Mouse (Mus musculus) forebrain, embryonic 14.5 days (tissue): ENCODE measurements around the gene Thsd7a. TPM values are rescaled to one million over a fixed set of nuclear protein-coding genes. Genes with fewer than 3 reads are reported as not detected.

Experiments
- ATAC-seq: fragments of 200-750 bp; cut with Nextera tagmentation; 2 replicates; pipeline ENCODE4 v1.8.0; 2017; ENCODE audit warnings: mild to moderate bottlenecking, moderate library complexity
- DNase-seq: peaks from one replicate; pipeline ENCODE4 v3.0.0-alpha.2; 2015; ENCODE audit warnings: low spot score
- H3K27ac ChIP-seq: fragments of 300-500 bp; sonication (generic); 2 replicates; pipeline ENCODE4 v1.5.1; 2014; ENCODE audit warnings: low read depth, mild to moderate bottlenecking, control low read depth, low read length, moderate library complexity
- H3K27me3 ChIP-seq: fragments of 300-500 bp; sonication (generic); replicated peaks from 2 replicates; pipeline ENCODE4 v1.6.1; 2014; ENCODE audit warnings: low read length, control low read depth, mixed read lengths; ENCODE audit not compliant: control insufficient read depth, insufficient read depth
- H3K36me3 ChIP-seq: fragments of 300-500 bp; sonication (generic); 2 replicates; pipeline ENCODE4 v1.6.1; 2014; ENCODE audit warnings: low read length, control low read depth; ENCODE audit not compliant: control insufficient read depth, insufficient read depth
- H3K4me1 ChIP-seq: fragments of 300-500 bp; sonication (generic); 2 replicates; pipeline ENCODE4 v1.6.1; 2014; ENCODE audit warnings: antibody characterized with exemption, low read length, control low read depth; ENCODE audit not compliant: control insufficient read depth, insufficient read depth
- H3K4me2 ChIP-seq: fragments of 300-500 bp; sonication (generic); 2 replicates; pipeline ENCODE4 v1.6.1; 2014; ENCODE audit warnings: mild to moderate bottlenecking, control low read depth, low read length
- H3K4me3 ChIP-seq: fragments of 300-500 bp; sonication (generic); 2 replicates; pipeline ENCODE4 v1.5.1; 2014; ENCODE audit warnings: low read depth, low read length, control low read depth
- H3K9ac ChIP-seq: fragments of 300-500 bp; sonication (generic); 2 replicates; pipeline ENCODE4 v1.6.1; 2014; ENCODE audit warnings: mild to moderate bottlenecking, low read length, control low read depth, moderate library complexity
- H3K9me3 ChIP-seq: fragments of 300-500 bp; sonication (generic); replicated peaks from 2 replicates; pipeline ENCODE4 v1.6.1; 2016; ENCODE audit warnings: low read length, control low read depth, mixed read lengths; ENCODE audit not compliant: control insufficient read depth
- WGBS: fragments of 180-500 bp; shearing (Covaris S2); extraction: QIAGEN DNeasy Blood & Tissue Kit; methylation state at CpG from one replicate; pipeline ENCODE4 v1.1.7; 2014; 5-methylcytosine and 5-hydroxymethylcytosine counted together
- polyA plus RNA-seq: library from polyadenylated mRNA; unstranded; fragments of >200 nt; fragmentation: Nextera tagmentation; extraction: Ambion mirVana; gene quantifications from 2 replicates; pipeline ENCODE4 v1.2.1, GENCODE M21; 2014

The Thsd7a gene
- polyA plus RNA-seq, 1 experiment from 2014 or later, result 8.0 TPM

GRCm38 (mm10) chr6:12416976-12417375 lies 332.2 kb downstream of the Thsd7a start:
- 51% methylated on average over 4 of the region's 4 CpGs for WGBS
- Histone ChIP-seq H3K36me3 (no peaks in the 10 kb centered on the region), H3K9ac (no peak overlapping the region), H3K27me3 (no peaks in the 10 kb centered on the region), H3K4me3 (no peak overlapping the region), H3K4me1 (no peaks in the 10 kb centered on the region), H3K4me2 (no peak overlapping the region), H3K27ac (no peak overlapping the region), H3K9me3 (no peaks in the 10 kb centered on the region)
- DNase-seq (no peak), ATAC-seq (no peak)

DNA sequence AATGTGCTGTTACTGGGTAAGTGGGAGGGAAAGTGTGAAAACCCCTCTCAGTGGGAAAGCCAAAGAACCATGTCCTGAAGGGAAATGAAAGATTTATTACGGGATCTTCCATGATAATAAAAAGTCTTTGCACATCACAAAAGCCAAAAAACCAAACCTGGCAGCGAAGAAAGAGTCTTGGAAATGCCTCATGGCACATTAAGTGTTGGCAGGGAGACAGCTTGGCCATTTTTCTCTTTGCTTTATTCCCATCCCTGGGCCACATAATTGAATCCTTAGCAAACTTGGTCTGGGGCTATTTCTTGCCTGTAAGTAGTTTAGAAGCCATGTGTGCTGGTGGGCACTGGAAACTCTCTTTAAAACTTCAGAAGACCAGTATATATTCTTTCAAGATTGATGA lies 344.8 kb downstream of the Thsd7a start:
- DNase-seq, result peak; percentile 26
- WGBS, result 63% methylated on average over 2 of the region's 2 CpGs
- no peak for ATAC-seq

GRCm38 (mm10) chr6:12402996-12403395 lies 346.2 kb downstream of the Thsd7a start:
- H3K9me3 ChIP-seq, result no peaks in the 10 kb centered on the region
- H3K4me1 ChIP-seq, result no peaks in the 10 kb centered on the region
- no peak for DNase-seq
- no peaks in the 10 kb centered on the region for H3K36me3 ChIP-seq
- H3K4me3 ChIP-seq, result no peak overlapping the region
- 95% methylated on average over 1 of the region's 1 CpGs for WGBS
- no peak overlapping the region for H3K9ac ChIP-seq
- no peak for ATAC-seq
- no peak overlapping the region for H3K27ac ChIP-seq
- no peaks in the 10 kb centered on the region for H3K27me3 ChIP-seq
- H3K4me2 ChIP-seq, result no peak overlapping the region

More for the DNA sequence above, 344.8 kb downstream of the Thsd7a start:
- Histone ChIP-seq H3K4me3 (no peak overlapping the region), H3K4me1 (no peaks in the 10 kb centered on the region), H3K9ac (no peak overlapping the region), H3K9me3 (no peaks in the 10 kb centered on the region), H3K27ac (no peak overlapping the region), H3K4me2 (no peak overlapping the region), H3K36me3 (no peaks in the 10 kb centered on the region), H3K27me3 (no peaks in the 10 kb centered on the region)

- H3K9ac ChIP-seq, result no peak overlapping the region
- no peak overlapping the region for H3K4me3 ChIP-seq
These were observed 351.3 kb downstream of the Thsd7a start for GRCm38 (mm10) chr6:12397776-12398522.

DNA sequence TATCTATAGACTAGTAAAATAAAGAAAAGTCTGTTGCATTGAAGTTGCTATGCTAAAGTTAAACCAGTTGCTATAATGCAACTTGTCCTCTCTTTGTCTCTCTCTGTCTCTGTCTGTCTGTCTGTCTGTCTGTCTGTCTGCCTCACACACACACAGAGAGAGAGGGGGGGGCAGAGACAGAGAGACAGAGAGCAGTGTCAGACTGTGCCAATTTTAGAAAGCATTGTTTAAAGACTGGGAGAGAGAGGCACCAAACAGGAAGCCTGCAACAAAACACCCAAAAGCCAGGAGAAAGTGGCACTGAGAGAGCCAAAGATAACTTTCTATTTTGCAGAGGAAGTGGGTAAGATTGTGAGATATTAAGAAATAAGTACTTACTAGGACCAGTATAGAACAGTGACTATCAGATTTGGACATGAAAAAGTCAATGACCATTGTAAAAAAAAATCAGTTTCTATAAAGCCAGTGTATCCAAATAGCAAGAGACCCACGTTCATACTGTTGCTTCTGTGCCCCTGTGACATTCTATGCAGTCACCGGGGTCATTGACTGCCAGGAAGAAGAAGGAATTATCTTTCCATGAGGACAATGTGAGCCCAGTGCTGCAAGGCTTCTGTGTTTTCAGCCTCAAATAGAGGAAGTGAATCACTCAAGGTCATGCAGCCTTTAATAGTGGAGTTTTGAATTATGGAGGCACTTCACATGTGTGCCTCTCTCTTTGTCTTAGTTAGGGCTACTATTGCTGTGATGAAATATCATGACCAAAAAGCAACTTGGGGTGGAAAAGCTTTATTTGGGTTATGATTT lies 355.4 kb downstream of the Thsd7a start:
- no peaks in the 10 kb centered on the region for H3K4me1 ChIP-seq
- no peak overlapping the region for H3K27ac ChIP-seq
- ATAC-seq, result no peak
- no peak overlapping the region for H3K4me2 ChIP-seq
- H3K36me3 ChIP-seq, result no peaks in the 10 kb centered on the region
- H3K27me3 ChIP-seq, result no peaks in the 10 kb centered on the region
- no peak for DNase-seq
- WGBS, result 71% methylated on average over 2 of the region's 2 CpGs
- no peak overlapping the region for H3K9ac ChIP-seq
- H3K4me3 ChIP-seq, result no peak overlapping the region
- H3K9me3 ChIP-seq, result no peaks in the 10 kb centered on the region

More at GRCm38 (mm10) chr6:12397776-12398522, 351.3 kb downstream of the Thsd7a start:
- Histone ChIP-seq H3K36me3 (no peaks in the 10 kb centered on the region), H3K27me3 (no peaks in the 10 kb centered on the region), H3K4me1 (no peaks in the 10 kb centered on the region), H3K27ac (no peak overlapping the region), H3K9me3 (no peaks in the 10 kb centered on the region), H3K4me2 (no peak overlapping the region)
- WGBS, result 90% methylated on average over 8 of the region's 8 CpGs
- ATAC-seq, result no peak
- no peak for DNase-seq

- no peaks in the 10 kb centered on the region for H3K36me3 ChIP-seq
- no peaks in the 10 kb centered on the region for H3K9me3 ChIP-seq
- H3K4me3 ChIP-seq, result no peak overlapping the region
- H3K27ac ChIP-seq, result no peak overlapping the region
- H3K9ac ChIP-seq, result no peak overlapping the region
- H3K27me3 ChIP-seq, result no peaks in the 10 kb centered on the region
- H3K4me2 ChIP-seq, result no peak overlapping the region
- 73% methylated on average over 1 of the region's 1 CpGs for WGBS
- no peak for ATAC-seq
- no peaks in the 10 kb centered on the region for H3K4me1 ChIP-seq
- DNase-seq, result peak; percentile 52
These were observed 362.5 kb downstream of the Thsd7a start for GRCm38 (mm10) chr6:12386731-12387130.

GRCm38 (mm10) chr6:12385591-12385990 lies 363.6 kb downstream of the Thsd7a start:
- no peaks in the 10 kb centered on the region for H3K27me3 ChIP-seq
- 88% methylated on average over 3 of the region's 3 CpGs for WGBS
- H3K27ac ChIP-seq, result no peak overlapping the region
- H3K9me3 ChIP-seq, result no peaks in the 10 kb centered on the region
- ATAC-seq, result no peak
- H3K4me3 ChIP-seq, result no peak overlapping the region
- DNase-seq, result peak; percentile 19
- no peak overlapping the region for H3K4me2 ChIP-seq
- H3K36me3 ChIP-seq, result no peaks in the 10 kb centered on the region
- H3K9ac ChIP-seq, result no peak overlapping the region
- 0 out of 2 replicates have a peak, but pooled peaks cover 2% of the 10 kb centered on the region for H3K4me1 ChIP-seq

GRCm38 (mm10) chr6:12381136-12381778 lies 368.0 kb downstream of the Thsd7a start:
- WGBS, result 36% methylated on average over 6 of the region's 6 CpGs
- H3K36me3 ChIP-seq, result no peaks in the 10 kb centered on the region
- H3K9ac ChIP-seq, result no peak overlapping the region
- H3K4me1 ChIP-seq, result 0 out of 2 replicates have a peak, but pooled peaks cover 2% of the 10 kb centered on the region
- DNase-seq (peak; percentile 89), ATAC-seq (peak; percentile 96)
- H3K27me3 ChIP-seq, result no peaks in the 10 kb centered on the region
- H3K4me2 ChIP-seq, result no peak overlapping the region
- H3K4me3 ChIP-seq, result no peak overlapping the region
- no peak overlapping the region for H3K27ac ChIP-seq
- no peaks in the 10 kb centered on the region for H3K9me3 ChIP-seq
